Comparison of ENCODE assay signal across 23 mouse cellular contexts in the genomic region with DNA sequence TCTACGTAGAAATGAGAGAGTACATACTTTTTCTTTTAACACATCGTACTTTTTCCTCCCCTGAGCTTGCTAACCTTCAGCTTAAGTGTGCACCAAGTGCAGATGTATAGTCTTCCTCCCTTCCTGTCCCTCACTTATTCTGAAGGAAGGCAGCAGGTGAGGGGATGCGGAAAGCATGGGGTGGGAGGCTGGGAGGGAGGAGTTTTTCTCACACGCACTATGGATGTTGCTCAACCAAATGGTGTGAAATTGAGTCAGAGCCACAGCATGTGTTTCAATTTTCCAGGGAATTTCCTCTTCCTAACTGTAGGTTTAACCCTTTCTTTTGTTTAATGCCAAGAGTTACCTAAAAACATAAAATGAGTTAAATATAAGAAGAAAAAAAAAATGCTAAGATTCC.
A peak's percentile ranks its signal among the peaks of the same experiment; 100 is the strongest.
DNase-seq lines count a peak whose midpoint lies in the region; ATAC-seq and TF ChIP-seq lines count a peak whose summit lies in the region.
"Had no signal": no experiment of that assay in that cellular context is flagged by ENCODE, and none has a peak within 500 bp of the region (broad histone marks: within the 10 kb centered on the region; RNA-seq: fewer than 3 reads in every experiment).

No protein-coding gene starts in this region.

- no peak overlapping the region for H3K4me2 ChIP-seq in embryonic facial prominence, embryonic 14.5 days (ENCODE audit: low read depth, low read length)
- no peak overlapping the region for H3K4me2 ChIP-seq in limb, embryonic 14.5 days (replicated peaks; ENCODE audit: low read depth, low read length, severe bottlenecking)
- H3K4me2 ChIP-seq: embryonic facial prominence, embryonic 12.5 days; forebrain, embryonic 15.5 days; hindbrain, embryonic 13.5 days had no signal

- no peaks in the 10 kb centered on the region for H3K9me3 ChIP-seq in embryonic facial prominence, embryonic 14.5 days (ENCODE audit: control insufficient read depth, low read length)
- no peaks in the 10 kb centered on the region for H3K9me3 ChIP-seq in embryonic facial prominence, embryonic 10.5 days
- H3K9me3 ChIP-seq in limb, embryonic 14.5 days (ENCODE audit: control insufficient read depth, low read length): no peaks in the 10 kb centered on the region
- no peaks in the 10 kb centered on the region for H3K9me3 ChIP-seq in limb, embryonic 10.5 days (replicated peaks)
- H3K9me3 ChIP-seq: embryonic facial prominence, embryonic 12.5 days; forebrain, embryonic 10.5 days; forebrain, embryonic 15.5 days; heart, embryonic 10.5 days; hindbrain, embryonic 13.5 days had no signal

- TF ChIP-seq CTCF in heart, adult 2 months (IDR thresholded peaks at IDR 0.05): no peak

- intact Hi-C loops in heart, adult 2 months (cut with DNase I): no loop called here

- TF ChIP-seq POLR2A in heart, adult 2 months (IDR thresholded peaks at IDR 0.05; ENCODE audit: insufficient read depth, low read depth, low read length): no peak
- no peak for TF ChIP-seq POLR2A in limb, embryonic 14.5 days (IDR thresholded peaks at IDR 0.05; ENCODE audit: borderline replicate concordance, extremely low read depth, insufficient read depth, insufficient read length)

- 54% methylated on average over 4 of the region's 4 CpGs for WGBS in embryonic facial prominence, embryonic 14.5 days
- WGBS in embryonic facial prominence, embryonic 10.5 days: 83% methylated on average over 4 of the region's 4 CpGs
- 52% methylated on average over 4 of the region's 4 CpGs for WGBS in heart, adult 2 months
- 60% methylated on average over 4 of the region's 4 CpGs for WGBS in limb, embryonic 14.5 days
- 82% methylated on average over 4 of the region's 4 CpGs for WGBS in limb, embryonic 10.5 days

- TF ChIP-seq EP300 in heart, adult 2 months (IDR thresholded peaks at IDR 0.05; ENCODE audit: insufficient read depth, low read depth, low read length): no peak

- H3K4me1 ChIP-seq in embryonic facial prominence, embryonic 14.5 days (ENCODE audit: control insufficient read depth, insufficient read depth, low read length): 0 out of 2 replicates have a peak, but pooled peaks cover 2% of the 10 kb centered on the region
- H3K4me1 ChIP-seq in embryonic facial prominence, embryonic 10.5 days: no peaks in the 10 kb centered on the region
- peaks cover 1% of the 10 kb centered on the region; the same call in 1 of the 2 replicates for H3K4me1 ChIP-seq in heart, adult 2 months (ENCODE audit: control insufficient read depth, insufficient read depth, low read length)
- 0 out of 2 replicates have a peak, but pooled peaks cover 4% of the 10 kb centered on the region for H3K4me1 ChIP-seq in limb, embryonic 14.5 days (ENCODE audit: control insufficient read depth, insufficient read depth, low read length)
- no peaks in the 10 kb centered on the region for H3K4me1 ChIP-seq in limb, embryonic 10.5 days
- H3K4me1 ChIP-seq: embryonic facial prominence, embryonic 12.5 days; hindbrain, embryonic 13.5 days had no signal

- H3K79me2 ChIP-seq in heart, adult 2 months (replicated peaks; ENCODE audit: control insufficient read depth, insufficient read depth, low read length): 0 out of 2 replicates have a peak, but pooled peaks cover 2% of the 10 kb centered on the region

- H3K36me3 ChIP-seq in embryonic facial prominence, embryonic 14.5 days (ENCODE audit: control insufficient read depth, insufficient read depth, low read length): no peaks in the 10 kb centered on the region
- H3K36me3 ChIP-seq in embryonic facial prominence, embryonic 10.5 days (replicated peaks): no peaks in the 10 kb centered on the region
- H3K36me3 ChIP-seq in heart, adult 2 months (ENCODE audit: control insufficient read depth, insufficient read depth, low read length): peaks cover 2% of the 10 kb centered on the region
- no peaks in the 10 kb centered on the region for H3K36me3 ChIP-seq in limb, embryonic 14.5 days (ENCODE audit: control insufficient read depth, insufficient read depth, low read length)
- H3K36me3 ChIP-seq in limb, embryonic 10.5 days: no peaks in the 10 kb centered on the region
- H3K36me3 ChIP-seq: embryonic facial prominence, embryonic 12.5 days; forebrain, embryonic 10.5 days; forebrain, embryonic 15.5 days; hindbrain, embryonic 13.5 days had no signal

- peak overlapping the region; percentile 48 for H3K27ac ChIP-seq in embryonic facial prominence, embryonic 14.5 days (replicated peaks; ENCODE audit: low read depth, low read length)
- H3K27ac ChIP-seq in embryonic facial prominence, embryonic 10.5 days (replicated peaks): no peak overlapping the region
- H3K27ac ChIP-seq in heart, adult 2 months: no peak overlapping the region
- no peak overlapping the region for H3K27ac ChIP-seq in limb, embryonic 14.5 days (replicated peaks; ENCODE audit: low read depth, low read length)
- H3K27ac ChIP-seq in limb, embryonic 10.5 days: no peak overlapping the region
- H3K27ac ChIP-seq: embryonic facial prominence, embryonic 12.5 days; forebrain, embryonic 10.5 days; forebrain, embryonic 15.5 days; heart, embryonic 10.5 days; hindbrain, embryonic 13.5 days; hindbrain, postnatal 0 days had no signal

- ATAC-seq in embryonic facial prominence, embryonic 14.5 days (ENCODE audit: low read depth): no peak
- peak; percentile 75; the same call in 1 of the 2 replicates for ATAC-seq in limb, embryonic 14.5 days (ENCODE audit: low FRiP score, low read depth)
- ATAC-seq in megakaryocyte-erythroid progenitor cell, adult 5-6 weeks (replicated peaks; ENCODE audit: low FRiP score, low TSS enrichment, poor library complexity, severe bottlenecking): no peak
- ATAC-seq: activated CD4-positive, CD25-positive, alpha-beta regulatory T cell, adult 4 months; forebrain, embryonic 15.5 days; hindbrain, postnatal 0 days; Patski had no signal

- H3K4me3 ChIP-seq in embryonic facial prominence, embryonic 14.5 days (ENCODE audit: low read depth, low read length): no peak overlapping the region
- no peak overlapping the region for H3K4me3 ChIP-seq in embryonic facial prominence, embryonic 10.5 days
- no peak overlapping the region for H3K4me3 ChIP-seq in heart, adult 2 months
- H3K4me3 ChIP-seq in limb, embryonic 14.5 days (replicated peaks; ENCODE audit: low read length): no peak overlapping the region
- no peak overlapping the region for H3K4me3 ChIP-seq in limb, embryonic 10.5 days
- H3K4me3 ChIP-seq: embryonic facial prominence, embryonic 12.5 days; forebrain, embryonic 10.5 days; forebrain, embryonic 15.5 days; heart, embryonic 10.5 days; hindbrain, embryonic 13.5 days had no signal

- DNase-seq in embryonic facial prominence, embryonic 14.5 days (ENCODE audit: low spot score): peak; percentile 63
- no peak for DNase-seq in embryonic facial prominence, embryonic 10.5 days (ENCODE audit: low spot score)
- DNase-seq in heart, adult 11 months: peak; percentile 56
- DNase-seq in heart, adult 2 months: no peak
- peak; percentile 38 for DNase-seq in limb, embryonic 14.5 days (ENCODE audit: low spot score)
- DNase-seq in limb, embryonic 10.5 days (ENCODE audit: low spot score): no peak
- peak; percentile 13 for DNase-seq in mesoderm, embryonic 11.5 days (ENCODE audit: low read depth, low spot score)
- DNase-seq: adrenal gland, postnatal 14 days; B cell, adult 2 months; cerebellum, adult 2 months; cerebellum, postnatal 14 days; embryo, embryonic 11 days; gastrocnemius, postnatal 14 days; heart, postnatal 10 days had no signal

- no peaks in the 10 kb centered on the region for H3K27me3 ChIP-seq in embryonic facial prominence, embryonic 14.5 days (replicated peaks; ENCODE audit: control insufficient read depth, insufficient read depth, low read length)
- no peaks in the 10 kb centered on the region for H3K27me3 ChIP-seq in embryonic facial prominence, embryonic 10.5 days (replicated peaks; ENCODE audit: low read depth, poor library complexity, severe bottlenecking)
- no peaks in the 10 kb centered on the region for H3K27me3 ChIP-seq in heart, adult 2 months (ENCODE audit: control insufficient read depth, insufficient read depth, low read length)
- no peaks in the 10 kb centered on the region for H3K27me3 ChIP-seq in limb, embryonic 14.5 days (ENCODE audit: control insufficient read depth, insufficient read depth, low read length)
- no peaks in the 10 kb centered on the region for H3K27me3 ChIP-seq in limb, embryonic 10.5 days (ENCODE audit: low read depth, poor library complexity, severe bottlenecking)
- H3K27me3 ChIP-seq: embryonic facial prominence, embryonic 12.5 days; forebrain, embryonic 15.5 days; hindbrain, embryonic 13.5 days; Patski had no signal

- no peak overlapping the region for H3K9ac ChIP-seq in embryonic facial prominence, embryonic 14.5 days (ENCODE audit: low read depth, low read length)
- H3K9ac ChIP-seq in heart, adult 2 months (ENCODE audit: low read depth, low read length): no peak overlapping the region
- H3K9ac ChIP-seq in limb, embryonic 14.5 days (ENCODE audit: low read depth, low read length, severe bottlenecking): no peak overlapping the region
- H3K9ac ChIP-seq: embryonic facial prominence, embryonic 12.5 days; forebrain, embryonic 15.5 days; hindbrain, embryonic 13.5 days had no signal

Comparison
In these comparisons a context has a peak if more than half of its experiments do, and no peak if none do; other contexts are left out.
1. DNase-seq: peak in embryonic facial prominence, embryonic 14.5 days (single experiment), heart, adult 11 months (single experiment), limb, embryonic 14.5 days (single experiment) and mesoderm, embryonic 11.5 days (single experiment); none in embryonic facial prominence, embryonic 10.5 days (single experiment), heart, adult 2 months (0 of 2) and limb, embryonic 10.5 days (single experiment).